Mouse (Mus musculus): ENCODE measurements around the gene Gm20388.

Gm20388 gene

DNA sequence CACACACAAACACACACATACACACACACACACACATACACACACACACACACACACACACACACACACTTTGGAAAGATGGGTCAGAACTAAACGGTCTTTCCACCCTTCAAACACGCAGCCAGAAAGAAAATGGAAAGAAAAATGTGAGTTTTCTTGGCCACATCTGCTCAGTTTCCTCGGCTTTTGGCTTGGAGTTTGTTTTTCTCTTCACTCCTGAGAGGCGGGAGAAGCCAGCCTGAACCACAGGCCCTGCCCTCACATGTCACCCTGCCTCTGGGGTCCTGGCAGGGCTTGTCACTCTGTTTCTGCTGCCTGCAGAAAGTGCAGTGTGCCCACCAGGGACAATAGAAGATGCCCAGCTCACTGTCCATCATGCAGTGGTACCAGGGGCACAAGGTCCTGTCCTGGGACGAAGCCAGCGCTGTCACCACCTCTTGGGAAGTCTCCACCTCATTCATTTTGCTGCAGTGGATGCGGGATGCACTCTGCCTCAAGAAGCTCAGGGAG lies 2189.1 kb downstream of the Gm20388 start:
- DNase-seq: no peak

DNA sequence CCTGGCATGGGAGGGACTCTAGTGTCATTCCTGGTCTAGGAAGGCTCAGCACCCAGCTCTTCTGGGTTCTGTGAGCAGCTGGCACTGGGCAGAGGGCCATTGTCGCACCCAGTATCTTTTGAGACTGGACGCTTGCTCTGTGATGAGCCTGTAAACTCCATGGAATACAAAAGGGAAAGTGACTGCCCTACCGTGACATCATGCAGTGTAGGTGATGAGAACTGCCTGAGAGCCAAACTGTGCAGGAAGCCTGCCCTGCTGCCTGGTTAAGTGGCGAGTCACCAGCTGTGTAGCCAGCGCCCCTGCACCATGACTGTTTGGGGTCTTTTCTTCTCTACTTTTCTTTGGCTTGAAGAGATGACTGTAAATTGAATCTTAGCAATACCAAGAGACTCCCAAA lies 2191.2 kb downstream of the Gm20388 start:
- no peak for DNase-seq

DNA sequence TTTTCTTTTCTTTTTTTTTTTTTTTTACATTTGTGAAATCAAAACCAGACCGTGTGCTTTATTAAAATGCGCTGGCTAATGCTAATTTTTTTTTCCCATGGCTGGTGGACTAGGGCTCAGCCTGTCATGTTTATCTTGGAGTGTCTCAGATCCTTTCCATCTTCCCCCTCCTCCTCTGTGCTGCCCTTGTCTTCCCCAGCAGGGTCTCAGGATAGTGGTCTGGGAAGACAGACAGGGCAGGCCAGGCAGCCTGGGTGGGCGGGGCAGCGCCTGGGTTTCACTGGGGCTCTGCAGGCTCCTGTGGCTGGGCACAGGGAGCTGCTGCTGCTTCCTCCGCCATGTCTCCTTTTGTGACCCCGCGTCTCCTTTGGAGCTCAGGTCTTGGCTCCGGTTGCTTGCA lies 2191.6 kb downstream of the Gm20388 start:
- DNase-seq: no peak

DNA sequence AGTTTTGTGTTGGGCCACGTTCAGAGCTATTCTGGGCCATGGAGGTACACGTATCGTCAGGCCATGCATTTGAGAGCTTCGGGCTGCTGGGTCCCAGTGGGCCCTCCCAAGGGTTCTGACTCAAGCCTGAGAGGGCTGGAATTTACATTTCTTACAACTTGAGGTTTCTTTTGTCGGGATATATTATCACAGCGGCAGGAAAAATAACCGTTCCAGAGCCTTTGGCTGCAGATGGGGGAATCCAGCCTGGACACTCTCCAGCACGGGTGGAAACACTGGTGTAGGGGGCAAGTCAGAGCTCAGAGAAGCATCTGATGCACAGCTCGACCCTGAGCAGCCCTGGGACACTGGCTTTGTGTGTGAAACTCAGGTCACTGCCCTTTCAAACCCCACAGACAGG lies 2192.6 kb downstream of the Gm20388 start:
- no peak for DNase-seq

DNA sequence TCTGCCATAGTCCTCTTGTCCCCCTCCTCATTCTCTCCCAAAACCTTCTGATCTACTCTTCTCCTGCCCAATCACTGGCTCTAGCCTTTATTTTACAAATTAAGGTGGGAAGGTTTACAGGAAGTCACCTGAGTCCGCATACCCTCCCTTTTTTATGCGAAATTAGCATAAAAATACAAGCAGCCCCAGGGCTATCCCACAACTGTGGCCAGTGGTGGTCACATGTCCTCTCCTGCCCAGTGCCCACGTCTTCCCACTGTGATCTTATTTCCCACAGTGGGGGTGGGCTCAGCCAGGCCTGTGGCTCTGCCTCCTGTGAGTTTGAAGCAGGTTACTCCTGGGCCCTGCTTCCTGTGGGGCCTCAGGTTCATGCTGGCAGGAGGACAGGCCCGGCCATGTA lies 2194.0 kb downstream of the Gm20388 start:
- no peak for DNase-seq

DNA sequence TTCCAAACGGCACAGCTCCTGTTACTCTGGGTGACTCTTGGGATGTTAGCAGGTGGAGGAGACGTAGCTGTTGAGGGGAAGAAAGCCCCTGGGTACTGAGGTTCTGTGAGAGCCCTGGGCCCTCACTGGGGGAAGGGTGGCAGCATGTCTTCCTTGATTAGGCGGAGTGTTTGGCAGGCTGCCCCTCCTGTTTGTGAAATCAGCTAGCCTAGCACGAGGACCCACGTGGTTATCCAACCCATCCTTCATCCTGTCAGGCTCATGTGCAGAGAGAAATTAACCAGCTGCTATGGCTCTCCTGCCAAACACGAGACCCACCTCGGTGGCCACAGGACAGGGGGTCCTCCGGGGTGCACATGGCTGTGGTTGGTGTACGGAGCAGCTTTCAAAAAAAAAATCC lies 2195.6 kb downstream of the Gm20388 start:
- DNase-seq: no peak

DNA sequence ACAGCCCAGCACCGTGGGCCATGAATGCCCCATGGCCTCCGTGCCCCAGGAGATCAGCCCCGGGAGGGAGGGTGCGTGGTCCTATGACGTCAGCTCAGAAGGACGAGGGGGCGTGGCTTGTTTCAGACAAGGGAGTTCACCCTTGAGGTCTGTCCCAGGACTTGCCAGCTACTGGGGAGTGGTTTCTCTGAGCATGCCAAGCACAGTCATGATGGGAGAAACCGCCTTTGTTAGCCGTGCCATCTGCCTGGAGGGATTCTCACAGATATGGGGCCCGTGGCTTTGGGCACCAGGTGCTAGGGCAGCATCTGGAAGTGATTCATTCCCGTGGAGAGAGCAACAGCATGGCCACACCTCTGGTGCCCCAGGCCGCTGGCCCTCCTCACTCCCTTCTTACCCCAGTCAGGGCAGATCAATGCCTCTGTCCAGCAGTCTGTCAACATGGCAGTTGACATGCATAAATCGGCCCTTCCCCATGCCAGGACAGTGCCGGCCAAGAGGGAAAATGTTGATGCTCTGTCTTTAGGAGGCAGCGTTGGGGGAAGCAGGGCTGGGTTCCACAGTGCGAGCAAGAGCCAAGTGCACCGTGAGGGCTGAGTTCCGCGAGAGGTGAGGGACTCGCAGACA lies 2199.7 kb downstream of the Gm20388 start:
- DNase-seq: no peak

DNA sequence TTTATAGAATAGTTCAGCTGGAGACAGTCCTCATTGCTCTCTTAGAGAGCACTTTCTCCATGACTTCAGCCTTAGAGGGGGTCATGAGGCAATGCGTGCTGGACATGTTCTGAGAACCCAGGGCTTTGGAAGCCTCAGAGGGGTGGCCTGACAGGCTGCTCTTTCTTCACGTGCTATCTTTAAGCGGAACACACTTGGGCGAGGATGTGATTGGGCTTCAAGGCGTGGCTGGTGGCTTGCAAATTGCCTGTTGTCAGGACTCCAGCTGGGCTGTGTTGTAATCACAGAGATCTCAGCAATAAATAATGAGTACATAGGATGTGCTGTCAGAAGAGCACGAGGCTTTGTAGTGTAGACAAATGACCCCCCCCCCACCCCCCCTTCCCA lies 2200.2 kb downstream of the Gm20388 start:
- DNase-seq: no peak

DNA sequence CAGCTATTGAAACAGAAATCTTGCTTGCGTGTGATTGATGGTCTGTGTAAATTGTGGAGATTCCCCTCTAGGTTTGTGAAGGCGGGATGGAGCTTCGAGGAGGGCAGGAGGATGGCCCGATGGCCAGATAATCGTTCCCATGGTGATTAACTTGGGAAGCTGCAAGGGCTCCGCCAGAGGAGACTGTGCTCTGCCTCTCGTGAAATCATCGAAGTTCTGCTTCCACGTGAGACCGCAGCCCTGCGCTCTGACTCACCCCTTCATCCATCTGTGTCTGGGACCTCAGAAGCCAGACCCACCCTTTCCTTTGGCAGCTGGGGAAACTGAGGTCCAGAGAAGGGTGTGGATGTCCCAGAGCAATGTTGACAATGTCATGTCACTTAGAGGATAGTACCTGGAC lies 2201.1 kb downstream of the Gm20388 start:
- no peak for DNase-seq

DNA sequence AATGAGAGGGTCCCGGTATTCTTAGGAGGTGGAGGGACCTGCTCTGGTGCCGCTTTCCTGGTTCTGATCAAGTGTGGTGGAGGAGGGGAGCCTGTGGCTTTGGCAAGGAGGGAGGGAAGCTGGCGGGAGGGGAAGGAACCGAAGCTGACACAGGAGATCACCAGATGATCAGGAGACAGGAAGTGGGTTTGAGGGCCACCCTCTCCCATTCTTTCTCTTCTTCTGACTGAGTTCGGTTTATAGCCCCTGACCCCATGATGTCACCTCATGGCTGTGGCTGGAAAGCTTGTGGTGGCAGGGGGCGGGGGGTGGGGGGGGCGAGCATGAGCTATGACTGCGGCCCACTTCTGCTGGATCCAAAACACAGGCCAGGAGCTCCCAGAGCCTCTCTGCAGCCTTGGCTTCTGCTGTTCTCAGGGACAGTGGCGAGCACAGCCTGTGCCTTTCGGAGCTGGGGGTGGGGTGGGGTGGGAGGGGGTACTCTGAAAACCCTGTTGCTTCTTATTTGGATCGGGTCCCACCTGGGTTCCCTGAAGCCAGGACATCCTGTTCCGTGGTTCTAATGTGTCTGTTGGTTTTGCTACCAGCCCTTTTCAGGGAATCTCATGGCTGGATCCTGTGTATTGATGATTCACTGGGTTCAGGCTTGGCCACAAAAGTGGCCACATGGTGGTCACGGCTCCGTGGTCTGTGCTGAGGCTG lies 2201.8 kb downstream of the Gm20388 start:
- DNase-seq: no peak

DNA sequence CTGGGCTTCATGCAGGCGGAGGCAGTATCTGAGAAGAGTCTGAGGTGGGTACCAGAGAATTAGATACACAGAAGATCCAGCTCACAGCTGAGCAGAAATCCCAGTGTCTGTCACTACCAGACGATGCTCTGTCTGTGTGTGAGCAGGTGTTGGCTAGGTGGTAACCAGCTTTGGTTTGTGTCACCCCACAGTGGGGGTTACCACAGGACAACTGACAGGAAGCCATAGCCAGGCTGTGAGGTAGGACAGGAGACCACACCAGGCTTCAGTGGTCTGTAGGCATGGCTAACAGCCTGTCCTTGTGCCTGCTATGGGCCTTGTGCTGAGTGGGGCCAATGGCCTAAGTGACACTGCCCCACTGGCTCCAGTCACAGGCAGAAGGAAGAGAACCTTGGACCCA lies 2204.2 kb downstream of the Gm20388 start:
- DNase-seq: no peak

DNA sequence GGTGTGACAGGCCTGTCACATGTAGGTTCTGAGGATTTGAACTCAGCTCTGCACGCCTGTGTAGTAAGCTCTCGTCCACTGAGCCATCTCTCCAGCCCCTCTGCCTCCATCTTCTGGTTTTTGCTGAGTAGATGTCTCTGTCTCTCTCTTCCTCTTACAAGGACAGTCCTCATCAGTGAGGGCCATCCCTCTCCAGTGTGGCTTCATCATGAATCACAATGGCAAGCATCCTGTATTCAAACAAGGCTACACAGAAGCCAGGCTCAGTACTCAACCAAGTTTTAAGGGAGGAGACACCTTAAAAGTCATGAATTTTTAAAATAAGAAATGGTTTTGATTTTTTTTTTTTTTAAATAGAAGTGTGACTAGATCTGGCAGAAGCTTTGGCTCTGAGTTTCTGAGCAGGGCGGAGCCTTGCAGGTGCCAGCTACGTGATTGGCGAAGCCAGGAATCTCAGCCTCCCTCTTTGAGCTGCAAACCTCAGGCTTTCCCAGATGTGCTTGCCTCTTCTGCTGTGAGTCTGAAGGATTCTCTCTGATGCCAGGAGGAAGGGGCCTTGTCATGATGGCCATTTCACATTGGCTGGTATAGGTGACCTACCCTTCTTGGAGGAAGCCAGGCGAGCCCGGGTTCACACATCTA lies 2206.2 kb downstream of the Gm20388 start:
- no peak for DNase-seq

DNA sequence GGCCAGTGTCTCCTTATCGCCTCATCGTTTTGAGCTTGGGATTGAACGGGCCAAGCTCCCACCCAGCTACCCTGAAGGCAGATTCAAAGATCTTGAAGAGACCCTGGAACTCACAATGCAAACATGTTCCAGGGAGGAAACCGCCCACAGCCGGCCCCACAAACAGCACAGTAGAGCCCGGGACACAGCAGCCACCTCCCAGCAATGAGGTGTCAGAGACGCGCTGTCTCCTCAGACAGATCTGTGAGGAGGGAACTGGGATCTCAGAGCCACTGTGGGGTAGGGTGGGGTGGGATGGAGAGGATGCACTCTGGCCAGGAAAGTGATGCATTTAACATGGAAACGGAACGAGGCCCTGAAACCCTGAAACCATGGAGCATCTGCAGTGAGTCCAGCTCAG lies 2207.5 kb downstream of the Gm20388 start:
- no peak for DNase-seq

DNA sequence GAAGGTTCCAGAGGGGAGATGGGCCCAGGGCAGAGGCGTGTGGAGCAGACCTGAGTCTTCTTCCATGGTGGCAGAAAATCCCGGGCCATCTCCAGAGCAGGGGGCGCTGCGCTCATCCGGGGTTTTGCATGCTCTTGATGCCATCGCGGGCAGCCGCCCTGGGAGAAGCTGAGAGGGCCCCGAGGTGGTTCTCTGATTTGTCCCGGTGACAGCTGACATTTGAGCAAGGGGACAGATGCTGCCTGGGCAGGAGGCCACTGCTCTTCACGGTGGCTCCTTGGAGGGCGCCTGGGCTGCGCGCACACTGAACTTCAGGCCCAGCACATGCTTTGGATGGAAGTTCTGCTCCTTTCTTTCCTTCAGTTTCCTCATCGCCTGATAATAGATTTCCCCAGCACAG lies 2207.9 kb downstream of the Gm20388 start:
- no peak for DNase-seq

DNA sequence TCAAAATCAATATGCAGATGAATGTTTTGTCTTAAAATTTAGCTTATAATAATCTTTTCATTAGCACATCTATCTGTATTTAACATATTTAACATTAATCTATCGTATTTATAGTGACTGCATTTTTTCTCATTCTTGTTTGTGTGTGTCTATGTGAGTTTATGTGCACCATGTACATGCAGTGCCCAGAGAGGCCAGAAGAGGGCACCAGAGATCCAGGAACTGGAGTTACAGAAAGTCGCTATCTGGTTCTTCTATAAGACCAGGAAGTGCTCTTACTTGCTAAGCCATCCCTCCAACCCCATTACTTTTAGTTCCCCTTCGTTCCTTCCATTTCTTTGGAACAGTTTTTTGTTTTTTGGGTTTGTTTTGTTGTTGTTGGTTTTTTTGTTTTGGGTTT lies 2213.7 kb downstream of the Gm20388 start:
- peak; percentile 49 to 50 for DNase-seq

DNA sequence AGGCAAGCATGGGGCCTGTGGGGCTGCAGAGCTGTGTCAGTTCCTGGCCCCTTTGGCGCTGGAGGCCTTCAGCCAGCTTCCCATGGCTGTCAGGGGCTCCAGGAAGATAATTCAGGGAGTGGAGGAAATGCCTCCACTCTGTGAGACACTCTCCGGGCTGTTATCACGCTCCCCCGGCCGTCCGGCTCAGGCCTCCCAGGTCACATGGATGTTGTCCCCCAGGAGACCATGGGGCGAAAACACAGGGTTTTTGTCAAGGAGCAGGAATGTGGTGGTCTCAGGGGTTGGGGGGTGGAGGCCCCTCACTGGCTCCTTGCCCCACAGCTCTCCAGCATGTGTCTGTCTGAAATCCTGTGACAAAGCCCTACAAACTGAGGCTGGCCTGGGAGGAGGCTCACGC lies 2216.0 kb downstream of the Gm20388 start:
- no peak for DNase-seq

DNA sequence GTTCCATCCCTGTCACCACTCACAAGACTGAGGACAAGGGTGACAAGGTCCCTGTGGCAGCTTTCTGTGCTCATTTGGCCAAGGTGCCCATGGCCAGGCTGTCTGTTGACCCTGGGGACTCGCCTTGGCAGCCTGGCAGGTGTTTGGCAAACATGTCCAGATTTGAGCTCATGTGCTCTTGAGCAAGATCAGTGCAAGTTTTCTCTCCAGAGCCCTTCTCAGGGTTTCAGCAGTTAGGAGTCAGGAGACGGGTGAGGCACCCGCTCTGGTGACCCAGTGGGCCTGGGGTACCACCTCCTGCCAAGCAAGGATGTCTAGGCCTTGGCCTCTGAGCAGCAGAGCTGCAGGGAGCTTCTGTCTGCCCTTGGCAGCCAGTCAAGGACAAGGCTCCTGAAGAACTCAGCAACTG lies 2223.5 kb downstream of the Gm20388 start:
- no peak for DNase-seq

DNA sequence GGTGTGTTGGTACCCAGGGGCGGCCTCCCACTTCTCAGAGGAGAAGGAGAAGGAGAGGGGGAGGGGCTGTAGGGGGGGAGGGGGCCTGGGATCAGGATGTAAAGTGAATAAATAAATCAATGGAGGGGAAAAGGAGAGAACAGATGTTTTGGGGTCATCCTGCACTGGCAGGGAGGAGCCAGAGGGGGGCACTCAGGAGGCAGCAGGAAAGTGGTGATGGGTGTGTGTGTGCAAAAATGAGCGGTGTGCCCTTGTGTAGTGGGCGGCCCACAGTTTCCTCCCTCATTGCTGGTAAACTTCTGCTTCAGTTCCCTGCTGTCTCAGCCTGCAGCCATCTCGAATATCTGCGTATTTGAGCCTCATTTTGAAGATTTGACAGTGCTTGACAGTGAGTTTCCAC lies 2224.9 kb downstream of the Gm20388 start:
- no peak for DNase-seq

DNA sequence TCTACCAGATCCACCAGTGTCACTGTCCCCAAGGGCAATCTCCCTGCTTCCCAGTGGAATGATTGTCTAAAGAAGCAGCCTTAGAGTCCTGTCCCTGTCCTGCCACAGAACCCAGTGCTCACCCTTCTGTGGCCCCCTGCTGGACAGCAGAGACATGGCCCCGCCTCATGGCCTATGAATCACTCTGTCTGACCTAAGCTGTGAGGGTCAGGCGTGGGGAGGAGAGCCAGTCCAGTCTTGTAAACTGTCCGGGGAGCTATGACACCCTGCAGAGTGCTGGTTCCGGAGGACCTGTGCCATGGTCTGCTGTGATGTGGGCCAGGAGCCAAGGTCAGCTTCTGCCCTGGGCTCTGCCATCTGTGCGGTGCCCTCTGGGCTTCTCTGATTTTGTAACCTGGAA lies 2229.1 kb downstream of the Gm20388 start:
- DNase-seq: peak; percentile 20 to 38

DNA sequence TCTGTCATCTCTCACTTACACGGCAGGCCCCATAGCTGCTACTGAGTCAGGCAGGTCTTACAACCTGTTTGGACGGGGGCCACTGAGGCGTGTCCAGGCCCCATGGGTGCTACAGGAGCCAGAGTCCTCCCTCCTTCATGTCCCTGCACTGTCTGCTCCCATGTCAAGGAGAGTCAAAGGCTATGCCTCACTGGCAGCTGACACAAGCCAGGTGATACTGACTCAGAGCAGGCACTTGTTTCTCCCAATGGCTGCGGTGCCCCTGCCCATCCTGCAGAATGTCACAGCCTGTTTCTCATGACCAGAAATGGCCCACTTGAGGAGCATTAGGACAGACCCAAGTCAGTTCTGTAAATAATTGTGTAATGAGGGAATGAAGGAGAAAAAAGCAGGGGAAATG lies 2229.8 kb downstream of the Gm20388 start:
- no peak for DNase-seq

DNA sequence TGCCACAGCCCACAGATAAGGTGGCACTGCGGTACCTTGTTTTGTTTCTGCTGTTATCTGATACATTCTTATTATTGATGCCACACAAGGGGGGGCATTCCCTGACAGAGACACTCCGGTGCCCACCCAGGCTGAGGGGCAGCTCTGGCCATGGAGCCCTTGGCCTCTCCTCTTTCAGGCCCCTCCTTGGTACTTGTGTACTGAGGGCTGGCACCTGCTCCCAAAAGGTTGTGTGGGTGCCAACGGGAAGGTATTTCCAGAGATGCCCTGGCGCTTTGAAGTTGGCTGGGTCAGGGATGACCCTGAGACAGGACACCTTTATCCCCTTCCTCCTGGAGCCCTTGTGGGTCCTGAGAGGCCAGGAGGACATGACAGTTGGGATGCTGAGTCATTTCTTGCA lies 2231.8 kb downstream of the Gm20388 start:
- no peak for DNase-seq

DNA sequence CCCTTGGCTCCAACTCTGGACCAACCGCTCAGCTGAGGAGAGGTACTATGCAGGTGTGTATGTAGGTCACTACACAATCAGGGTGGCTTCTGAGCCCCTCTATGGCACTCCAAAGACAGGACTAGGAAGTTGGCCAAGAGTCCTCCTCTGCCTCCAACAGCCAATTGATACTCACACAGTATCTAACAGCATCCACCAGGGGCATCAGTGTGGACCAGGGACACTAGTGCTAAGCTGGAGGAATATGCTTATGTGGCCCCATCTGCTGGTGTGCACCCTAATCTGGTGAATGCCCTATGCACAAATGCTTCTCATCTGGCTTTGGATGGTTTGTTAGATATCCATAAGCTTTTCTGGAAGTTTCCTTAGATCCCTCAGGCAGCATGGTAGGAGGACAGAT lies 2232.6 kb downstream of the Gm20388 start:
- DNase-seq: no peak

DNA sequence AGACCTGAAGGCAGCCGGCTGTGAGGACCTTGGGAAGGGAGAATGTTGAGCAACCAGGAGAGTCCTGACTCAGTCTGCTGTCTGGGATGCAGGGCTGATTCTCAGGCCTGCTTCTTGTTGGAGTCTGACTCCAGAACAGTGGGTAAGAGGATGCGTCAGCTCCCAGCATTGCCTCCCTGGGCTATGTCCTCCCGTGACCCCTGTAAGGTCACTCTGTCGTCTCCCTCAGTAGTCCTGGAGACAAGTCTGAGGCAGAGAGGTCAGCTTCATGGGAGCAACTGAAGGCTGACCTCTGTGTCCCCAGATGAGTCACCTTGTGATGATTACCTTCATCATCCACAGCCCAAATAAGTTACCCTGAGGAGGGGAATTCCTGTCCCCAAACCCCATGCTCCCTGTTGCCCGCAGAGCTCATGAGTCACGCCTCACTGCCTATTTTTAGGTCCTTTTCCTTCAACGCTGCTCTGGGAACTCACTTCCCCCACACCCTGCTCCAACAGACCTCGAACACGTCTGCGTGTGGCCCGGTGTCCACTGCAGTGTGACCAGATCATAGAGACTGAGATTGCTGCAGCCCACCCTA lies 2234.2 kb downstream of the Gm20388 start:
- no peak for DNase-seq

DNA sequence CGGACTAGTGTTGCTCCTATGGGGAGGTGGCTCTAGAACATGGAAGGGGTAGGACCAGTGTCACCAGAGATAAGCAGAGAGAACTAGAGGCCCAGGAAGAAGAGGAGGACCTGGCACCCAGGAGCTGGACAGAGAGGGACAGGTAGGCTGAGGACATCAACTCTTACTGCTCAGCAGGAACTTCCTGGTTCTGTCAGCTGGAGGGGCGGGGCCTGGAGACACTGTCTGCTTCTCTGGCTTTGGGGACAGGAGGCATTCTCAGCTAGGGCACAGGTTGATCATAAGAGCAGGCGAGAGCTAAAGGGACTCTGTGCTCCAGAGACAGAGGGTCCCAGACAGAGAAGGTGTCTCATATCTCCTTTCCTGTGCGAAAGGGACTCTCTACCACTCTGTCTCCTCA lies 2238.4 kb downstream of the Gm20388 start:
- DNase-seq: no peak

All from B cell, adult 2 months (primary cell).